Mouse (Mus musculus): Measurements from ENCODE around the gene Mprip. TPM values are rescaled to one million over a fixed set of nuclear protein-coding genes. Genes with fewer than 3 reads are reported as not detected.
A peak's percentile ranks its signal among the peaks of the same experiment; 100 is the strongest.

The Mprip gene
- polyA plus RNA-seq, 1 experiment from 2014 or later: 14.2 TPM

DNA sequence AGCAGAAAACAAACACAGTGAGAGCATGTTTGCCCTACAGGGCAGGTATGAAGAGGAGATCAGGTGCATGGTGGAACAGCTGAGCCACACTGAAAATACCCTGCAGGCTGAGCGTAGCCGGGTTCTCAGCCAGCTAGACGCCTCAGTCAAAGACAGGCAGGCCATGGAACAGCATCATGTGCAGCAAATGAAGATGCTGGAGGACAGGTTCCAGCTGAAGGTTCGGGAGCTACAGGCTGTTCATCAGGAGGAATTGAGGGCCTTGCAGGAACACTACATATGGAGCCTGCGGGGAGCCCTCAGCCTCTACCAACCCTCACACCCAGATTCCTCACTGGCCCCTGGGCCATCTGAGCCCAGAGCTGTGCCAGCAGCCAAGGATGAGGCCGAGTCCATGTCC is 99.7 kb downstream of the Mprip start:
- Histone ChIP-seq H3K36me3 (replicated peaks; ENCODE audit: insufficient read depth, low read length) (peaks cover 70% of the 10 kb centered on the region), H3K9me3 (ENCODE audit: low read length) (no peaks in the 10 kb centered on the region), H3K4me2 (ENCODE audit: low read depth, low read length) (no peak overlapping the region), H3K27ac (ENCODE audit: low read depth) (no peak overlapping the region), H3K4me3 (ENCODE audit: low read depth, low read length) (no peak overlapping the region), H3K4me1 (ENCODE audit: insufficient read depth) (no peaks in the 10 kb centered on the region), H3K27me3 (ENCODE audit: insufficient read depth, low read length) (no peaks in the 10 kb centered on the region), H3K9ac (replicated peaks) (no peak overlapping the region)
- ATAC-seq: no peak
- DNase-seq: no peak
- TF ChIP-seq EP300 (IDR thresholded peaks at IDR 0.05; ENCODE audit: low read depth) (no peak), CTCF (IDR thresholded peaks at IDR 0.05; ENCODE audit: low read depth) (no peak)
- WGBS (ENCODE audit: insufficient replicate concordance): 85% methylated on average over 6 of the region's 6 CpGs

DNA sequence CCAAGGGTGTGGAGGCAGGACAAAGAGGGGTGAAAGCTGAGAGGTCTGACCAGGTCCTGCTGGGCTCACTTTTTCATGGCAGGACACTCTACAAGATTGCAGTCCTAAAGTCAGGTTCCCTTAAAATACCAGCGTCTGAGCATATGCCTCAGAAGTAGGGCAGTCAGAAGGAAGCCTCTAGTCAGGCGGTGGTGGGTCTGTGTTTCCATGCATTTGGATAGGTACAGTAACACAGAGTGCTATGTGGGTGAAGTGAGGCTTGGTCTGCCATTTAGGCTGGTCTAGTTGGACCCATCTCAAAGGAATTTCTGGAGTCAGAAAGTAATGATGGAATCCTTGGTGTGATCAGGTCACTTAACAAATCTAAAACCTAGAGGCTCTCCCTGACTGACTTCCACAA is 108.2 kb downstream of the Mprip start:
- no peak overlapping the region for H3K4me2 ChIP-seq (ENCODE audit: low read depth, low read length)

DNA sequence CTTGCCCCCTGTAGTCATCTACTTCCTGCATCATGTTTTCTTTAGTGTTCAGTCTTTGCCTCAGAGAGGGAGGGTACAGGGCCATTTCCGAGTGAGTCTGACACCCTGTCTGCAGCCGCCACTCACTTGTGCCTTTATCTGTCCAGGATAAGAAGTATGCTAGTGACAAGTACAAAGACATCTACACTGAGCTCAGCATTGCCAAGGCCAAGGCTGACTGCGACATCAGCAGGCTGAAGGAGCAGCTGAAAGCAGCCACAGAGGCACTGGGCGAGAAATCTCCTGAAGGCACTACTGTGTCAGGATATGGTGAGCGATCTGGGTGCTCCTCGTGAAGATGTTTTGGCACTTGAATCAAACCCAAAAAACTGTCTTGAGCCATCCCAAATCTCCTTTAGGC is 108.6 kb downstream of the Mprip start:
- Histone ChIP-seq H3K36me3 (replicated peaks; ENCODE audit: insufficient read depth, low read length) (peaks cover 52% of the 10 kb centered on the region), H3K27ac (ENCODE audit: low read depth) (no peak overlapping the region), H3K9ac (replicated peaks) (no peak overlapping the region), H3K4me3 (ENCODE audit: low read depth, low read length) (no peak overlapping the region), H3K4me2 (ENCODE audit: low read depth, low read length) (no peak overlapping the region), H3K27me3 (ENCODE audit: insufficient read depth, low read length) (no peaks in the 10 kb centered on the region), H3K9me3 (ENCODE audit: low read length) (no peaks in the 10 kb centered on the region), H3K4me1 (ENCODE audit: insufficient read depth) (no peaks in the 10 kb centered on the region)
- no peak for ATAC-seq
- 74% methylated on average over 6 of the region's 6 CpGs for WGBS (ENCODE audit: insufficient replicate concordance)
- TF ChIP-seq EP300 (IDR thresholded peaks at IDR 0.05; ENCODE audit: low read depth) (no peak), CTCF (IDR thresholded peaks at IDR 0.05; ENCODE audit: low read depth) (no peak)
- DNase-seq: no peak

More for the DNA sequence above, 108.2 kb downstream of the Mprip start:
- Histone ChIP-seq H3K27ac (ENCODE audit: low read depth) (no peak overlapping the region), H3K9me3 (ENCODE audit: low read length) (no peaks in the 10 kb centered on the region), H3K9ac (replicated peaks) (no peak overlapping the region), H3K36me3 (replicated peaks; ENCODE audit: insufficient read depth, low read length) (peaks cover 54% of the 10 kb centered on the region), H3K4me3 (ENCODE audit: low read depth, low read length) (no peak overlapping the region), H3K27me3 (ENCODE audit: insufficient read depth, low read length) (no peaks in the 10 kb centered on the region), H3K4me1 (ENCODE audit: insufficient read depth) (no peaks in the 10 kb centered on the region)
- no peak for TF ChIP-seq CTCF (IDR thresholded peaks at IDR 0.05; ENCODE audit: low read depth)
- no peak for TF ChIP-seq EP300 (IDR thresholded peaks at IDR 0.05; ENCODE audit: low read depth)
- 93% methylated on average over 2 of the region's 2 CpGs for WGBS (ENCODE audit: insufficient replicate concordance)
- ATAC-seq (no peak), DNase-seq (no peak)

DNA sequence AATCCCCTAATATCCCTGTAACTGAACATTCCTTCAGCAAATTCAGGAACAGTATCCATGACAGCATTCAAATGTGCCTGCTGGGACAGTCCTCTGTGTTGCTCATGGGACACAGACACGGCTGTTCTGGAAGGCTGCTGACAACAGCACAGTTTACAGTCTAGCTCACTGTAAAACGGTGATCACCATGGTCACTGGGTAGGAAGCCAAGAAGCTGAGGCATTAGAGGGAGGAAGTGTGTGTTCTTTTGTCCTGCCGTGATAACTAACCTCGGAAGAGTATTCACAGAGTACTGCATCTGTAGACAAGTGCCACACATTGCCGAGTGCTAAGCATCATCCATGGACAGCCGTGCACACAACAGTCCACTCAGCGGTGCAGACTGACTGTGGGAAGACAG is 109.6 kb downstream of the Mprip start:
- peak; percentile 36; the same call in 1 of the 2 replicates for ATAC-seq
- Histone ChIP-seq H3K4me1 (ENCODE audit: insufficient read depth) (no peaks in the 10 kb centered on the region), H3K9me3 (ENCODE audit: low read length) (no peaks in the 10 kb centered on the region), H3K36me3 (replicated peaks; ENCODE audit: insufficient read depth, low read length) (peaks cover 47% of the 10 kb centered on the region), H3K4me3 (ENCODE audit: low read depth, low read length) (no peak overlapping the region), H3K4me2 (ENCODE audit: low read depth, low read length) (no peak overlapping the region), H3K9ac (replicated peaks) (no peak overlapping the region), H3K27me3 (ENCODE audit: insufficient read depth, low read length) (no peaks in the 10 kb centered on the region), H3K27ac (ENCODE audit: low read depth) (no peak overlapping the region)
- TF ChIP-seq CTCF (IDR thresholded peaks at IDR 0.05; ENCODE audit: low read depth) (no peak), EP300 (IDR thresholded peaks at IDR 0.05; ENCODE audit: low read depth) (no peak)
- 52% methylated on average over 7 of the region's 7 CpGs for WGBS (ENCODE audit: insufficient replicate concordance)
- no peak for DNase-seq

DNA sequence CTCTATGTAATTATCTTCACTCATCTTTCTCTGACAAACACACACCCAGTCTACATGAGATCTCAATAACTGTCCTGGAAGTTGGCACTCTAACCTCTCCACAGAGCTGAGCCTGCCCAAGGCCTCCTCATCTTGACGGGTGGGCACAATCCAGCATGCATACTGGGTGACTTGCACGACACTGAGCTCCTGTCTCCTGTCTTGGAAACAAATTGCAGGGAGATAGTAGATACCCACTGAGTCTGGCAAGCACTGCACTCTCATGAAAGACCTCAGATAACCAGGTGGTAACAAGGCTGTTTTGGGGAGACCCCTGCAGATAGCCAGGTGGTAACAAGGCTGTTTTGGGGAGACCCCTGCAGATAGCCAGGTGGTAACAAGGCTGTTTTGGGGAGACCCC is 111.2 kb downstream of the Mprip start:
- Histone ChIP-seq H3K4me3 (ENCODE audit: low read depth, low read length) (no peak overlapping the region), H3K36me3 (replicated peaks; ENCODE audit: insufficient read depth, low read length) (peaks cover 37% of the 10 kb centered on the region), H3K9ac (replicated peaks) (no peak overlapping the region), H3K4me2 (ENCODE audit: low read depth, low read length) (no peak overlapping the region), H3K27ac (ENCODE audit: low read depth) (no peak overlapping the region), H3K9me3 (ENCODE audit: low read length) (no peaks in the 10 kb centered on the region), H3K27me3 (ENCODE audit: insufficient read depth, low read length) (no peaks in the 10 kb centered on the region), H3K4me1 (ENCODE audit: insufficient read depth) (no peaks in the 10 kb centered on the region)
- no peak for DNase-seq
- no peak for ATAC-seq
- TF ChIP-seq CTCF (IDR thresholded peaks at IDR 0.05; ENCODE audit: low read depth): no peak
- no peak for TF ChIP-seq EP300 (IDR thresholded peaks at IDR 0.05; ENCODE audit: low read depth)
- WGBS (ENCODE audit: insufficient replicate concordance): 68% methylated on average over 2 of the region's 2 CpGs

DNA sequence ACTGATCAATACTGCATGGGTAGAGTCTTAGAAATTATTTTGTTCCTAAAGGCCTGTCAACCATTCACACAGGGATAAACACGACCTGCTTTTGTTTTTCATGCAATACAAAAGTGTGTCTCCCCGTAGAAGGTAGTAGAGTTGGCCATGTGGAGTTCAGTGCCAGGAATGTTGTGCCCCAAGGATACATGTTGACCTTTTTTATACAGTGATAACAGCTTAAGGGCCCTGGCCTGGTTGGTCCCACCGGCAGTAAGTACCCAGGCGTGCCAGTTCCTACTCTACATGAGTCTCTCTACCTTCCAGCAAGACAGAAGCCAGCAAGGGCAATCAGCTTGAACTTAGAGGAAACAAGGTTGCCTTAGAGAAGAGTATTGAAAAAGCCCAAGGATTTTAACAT is 111.8 kb downstream of the Mprip start:
- Histone ChIP-seq H3K27ac (ENCODE audit: low read depth) (no peak overlapping the region), H3K36me3 (replicated peaks; ENCODE audit: insufficient read depth, low read length) (peaks cover 31% of the 10 kb centered on the region), H3K4me1 (ENCODE audit: insufficient read depth) (no peaks in the 10 kb centered on the region), H3K4me2 (ENCODE audit: low read depth, low read length) (no peak overlapping the region), H3K9me3 (ENCODE audit: low read length) (no peaks in the 10 kb centered on the region), H3K9ac (replicated peaks) (no peak overlapping the region), H3K27me3 (ENCODE audit: insufficient read depth, low read length) (no peaks in the 10 kb centered on the region), H3K4me3 (ENCODE audit: low read depth, low read length) (no peak overlapping the region)
- 84% methylated on average over 4 of the region's 4 CpGs for WGBS (ENCODE audit: insufficient replicate concordance)
- ATAC-seq (no peak), DNase-seq (no peak)
- TF ChIP-seq CTCF (IDR thresholded peaks at IDR 0.05; ENCODE audit: low read depth): no peak
- TF ChIP-seq EP300 (IDR thresholded peaks at IDR 0.05; ENCODE audit: low read depth): no peak

DNA sequence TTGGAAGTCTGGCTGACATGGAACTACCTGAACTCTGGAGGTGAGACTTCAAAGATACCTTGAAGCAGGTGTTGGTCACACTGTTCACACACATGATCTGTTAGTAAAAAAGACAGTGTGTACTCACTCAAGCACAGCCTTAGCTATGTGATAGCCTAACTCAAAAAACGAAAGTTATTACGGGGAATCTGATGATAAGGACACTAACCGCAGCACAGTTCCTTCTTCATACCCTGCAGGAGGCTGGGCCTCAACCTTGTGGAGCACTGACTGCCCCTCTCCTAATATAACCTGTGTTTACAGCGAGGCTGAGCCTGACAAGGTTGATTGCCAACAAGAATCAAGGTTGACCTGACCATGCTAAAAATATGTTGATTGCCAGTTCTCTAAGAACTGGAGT is 113.4 kb downstream of the Mprip start:
- H3K4me2 ChIP-seq (ENCODE audit: low read depth, low read length): no peak overlapping the region
- TF ChIP-seq CTCF (IDR thresholded peaks at IDR 0.05; ENCODE audit: low read depth) (no peak), EP300 (IDR thresholded peaks at IDR 0.05; ENCODE audit: low read depth) (peak; percentile 38; the same call in 1 of the 2 replicates)
- 56% methylated on average over 4 of the region's 4 CpGs for WGBS (ENCODE audit: insufficient replicate concordance)
- H3K9ac ChIP-seq (replicated peaks): no peak overlapping the region
- ATAC-seq (peak; percentile 35), DNase-seq (no peak)
- peaks cover 26% of the 10 kb centered on the region for H3K36me3 ChIP-seq (replicated peaks; ENCODE audit: insufficient read depth, low read length)
- no peak overlapping the region for H3K27ac ChIP-seq (ENCODE audit: low read depth)
- no peaks in the 10 kb centered on the region for H3K4me1 ChIP-seq (ENCODE audit: insufficient read depth)
- H3K9me3 ChIP-seq (ENCODE audit: low read length): no peaks in the 10 kb centered on the region
- no peak overlapping the region for H3K4me3 ChIP-seq (ENCODE audit: low read depth, low read length)
- H3K27me3 ChIP-seq (ENCODE audit: insufficient read depth, low read length): no peaks in the 10 kb centered on the region
